Mouse (Mus musculus) cerebellum, postnatal 4 days (tissue): ENCODE measurements around the gene Sphk2.
"Not testable (repeated sequence)": the region's sequence is repeated elsewhere in the genome, so short reads cannot be mapped to it uniquely, and the experiment has no call there.

Source experiments
- DNase-seq, 2 experiments: peaks; one replicate each; pipeline ENCODE4 v3.0.0; 2022; ENCODE audit warnings: low spot score in 2 of 2, mixed read lengths in 1 of 2

Gene Sphk2

GRCm38 (mm10) chr7:45693921-45694591, 23.7 kb downstream of the Sphk2 start, which contains the start of gene Sec1:
Gene Sec1 (minus strand): TSS chr7:45694402.
- DNase-seq = no peak

- DNase-seq = no peak
These were observed 25.4 kb downstream of the Sphk2 start for GRCm38 (mm10) chr7:45692364-45692763.

- no peak for DNase-seq
These were observed 28.0 kb downstream of the Sphk2 start for GRCm38 (mm10) chr7:45689800-45690199.

- DNase-seq = no peak
These were observed 28.7 kb downstream of the Sphk2 start for GRCm38 (mm10) chr7:45689099-45689498.

GRCm38 (mm10) chr7:45686841-45687240, 31.0 kb downstream of the Sphk2 start:
- DNase-seq = no peak

GRCm38 (mm10) chr7:45685811-45686210, 32.0 kb downstream of the Sphk2 start:
- no peak for DNase-seq

- no peak for DNase-seq
These were observed 34.3 kb downstream of the Sphk2 start, which contains the start of gene Ntn5 for GRCm38 (mm10) chr7:45683396-45684050. Gene Ntn5 (plus strand): TSS chr7:45684022.

- peak; percentile 86 to 94 for DNase-seq
These were observed 35.4 kb downstream of the Sphk2 start for GRCm38 (mm10) chr7:45682144-45683126.

GRCm38 (mm10) chr7:45681046-45681736, 36.6 kb downstream of the Sphk2 start:
- no peak for DNase-seq

- no peak for DNase-seq
These were observed 37.7 kb downstream of the Sphk2 start for GRCm38 (mm10) chr7:45679966-45680621.

GRCm38 (mm10) chr7:45678513-45678912, 39.3 kb downstream of the Sphk2 start:
- DNase-seq = no peak

- DNase-seq = no peak
These were observed 40.0 kb downstream of the Sphk2 start for GRCm38 (mm10) chr7:45677627-45678295.

- DNase-seq = no peak
These were observed 48.9 kb downstream of the Sphk2 start for GRCm38 (mm10) chr7:45668921-45669320.

- DNase-seq = no peak
These were observed 50.0 kb downstream of the Sphk2 start for GRCm38 (mm10) chr7:45667761-45668160.

- no peak for DNase-seq
These were observed 51.6 kb downstream of the Sphk2 start, which contains the start of gene Fut2 for GRCm38 (mm10) chr7:45666161-45666560. Gene Fut2 (minus strand): TSS chr7:45666394.

- DNase-seq = no peak
These were observed 52.3 kb downstream of the Sphk2 start for GRCm38 (mm10) chr7:45665303-45666138.

GRCm38 (mm10) chr7:45661702-45662101, 56.1 kb downstream of the Sphk2 start:
- DNase-seq = not testable (repeated sequence)

GRCm38 (mm10) chr7:45660746-45661478, 56.9 kb downstream of the Sphk2 start:
- DNase-seq = no peak
